Mouse (Mus musculus) cortical plate, adult 2 months (tissue): ENCODE data around the gene Vmn1r104. TPM values are rescaled to one million over a fixed set of nuclear protein-coding genes. Genes with fewer than 3 reads are reported as not detected.
"Not testable (repeated sequence)": the region's sequence is repeated elsewhere in the genome, so short reads cannot be mapped to it uniquely, and the experiment has no call there.

ENCODE experiments used
- H3K27ac ChIP-seq: fragments of 200-500 bp; 2 replicates; pipeline ENCODE4 v1.5.1; 2012; ENCODE audit warnings: low read length, control low read depth, inconsistent platforms; ENCODE audit not compliant: insufficient read depth
- H3K4me1 ChIP-seq: fragments of 200-500 bp; 2 replicates; pipeline ENCODE4 v1.6.1; 2011; ENCODE audit warnings: low read length; ENCODE audit not compliant: control insufficient read depth, insufficient read depth
- H3K4me3 ChIP-seq: fragments of 200-500 bp; 2 replicates; pipeline ENCODE4 v1.5.1; 2011; ENCODE audit warnings: mild to moderate bottlenecking, low read length, control low read depth; ENCODE audit not compliant: insufficient read depth
- polyA plus RNA-seq: library from polyadenylated mRNA; depleted of rRNA; stranded (reverse); fragments of >200 nt; gene quantifications from 2 replicates; pipeline ENCODE4 v1.2.3, GENCODE M21; 2012; rRNA removed

The Vmn1r104 gene
- not detected in 2 replicates for polyA plus RNA-seq

GRCm38 (mm10) chr7:20533537-20533936 lies at the start of gene Vmn1r104:
TSS of gene Vmn1r104 (plus strand) at chr7:20533837.
- H3K27ac ChIP-seq, H3K4me1 ChIP-seq, H3K4me3 ChIP-seq: not testable (repeated sequence)

GRCm38 (mm10) chr7:20510434-20510833 lies 23.2 kb upstream of the Vmn1r104 start, which contains the start of gene Vmn1r103:
TSS of gene Vmn1r103 (minus strand) at chr7:20510534.
- not testable (repeated sequence) for H3K27ac ChIP-seq, H3K4me1 ChIP-seq, H3K4me3 ChIP-seq

GRCm38 (mm10) chr7:20545657-20546056 lies 12.0 kb downstream of the Vmn1r104 start, which contains the start of gene Gm5726:
TSS of gene Gm5726 (minus strand) at chr7:20545757.
- H3K4me3 ChIP-seq, H3K27ac ChIP-seq, H3K4me1 ChIP-seq: not testable (repeated sequence)

- H3K4me1 ChIP-seq, H3K4me3 ChIP-seq: not testable (repeated sequence)
These were observed 42.5 kb downstream of the Vmn1r104 start, which contains the start of gene Gm4141 for GRCm38 (mm10) chr7:20576141-20576540. TSS of gene Gm4141 (minus strand) at chr7:20576241.

More at GRCm38 (mm10) chr7:20576141-20576540, 42.5 kb downstream of the Vmn1r104 start, which contains the start of gene Gm4141:
- not testable (repeated sequence) for H3K27ac ChIP-seq

Other genes with a start within 250 kb of the Vmn1r104 start
- not detected in 2 replicates for gene Gm4133, start 199.8 kb upstream of the Vmn1r104 start, polyA plus RNA-seq
- gene Gm5728, start 158.4 kb upstream of the Vmn1r104 start, polyA plus RNA-seq = not detected in 2 replicates
- not detected in 2 replicates for gene Vmn1r100, start 115.9 kb upstream of the Vmn1r104 start, polyA plus RNA-seq
- gene Vmn1r101, start 91.2 kb upstream of the Vmn1r104 start, polyA plus RNA-seq = not detected in 2 replicates
- gene Gm10670, start 58.9 kb upstream of the Vmn1r104 start, polyA plus RNA-seq = not detected in 2 replicates
- gene Vmn1r103, start 23.3 kb upstream of the Vmn1r104 start, polyA plus RNA-seq = not detected in 2 replicates
- not detected in 2 replicates for gene Gm5726, start 11.9 kb downstream of the Vmn1r104 start, polyA plus RNA-seq
- gene Gm4141, start 42.4 kb downstream of the Vmn1r104 start, polyA plus RNA-seq = not detected in 2 replicates
- not detected in 2 replicates for gene Gm4513, start 65.2 kb downstream of the Vmn1r104 start, polyA plus RNA-seq
- gene Vmn1r107, start 135.1 kb downstream of the Vmn1r104 start, polyA plus RNA-seq = not detected in 2 replicates
- gene Vmn1r111, start 169.4 kb downstream of the Vmn1r104 start, polyA plus RNA-seq = not detected in 2 replicates
- not detected in 2 replicates for gene Gm10668, start 196.8 kb downstream of the Vmn1r104 start, polyA plus RNA-seq
- not detected in 2 replicates for gene Vmn1r112, start 237.3 kb downstream of the Vmn1r104 start, polyA plus RNA-seq